Mouse (Mus musculus) kidney, embryonic 14.5 days (tissue): Measurements from ENCODE around the gene Dnal1. TPM values are rescaled to one million over a fixed set of nuclear protein-coding genes. Genes with fewer than 3 reads are reported as not detected.
"Not testable (repeated sequence)": the region's sequence is repeated elsewhere in the genome, so short reads cannot be mapped to it uniquely, and the experiment has no call there.

Source experiments
- ATAC-seq: fragments of 200-750 bp; cut with Nextera tagmentation; 2 replicates; pipeline ENCODE4 v1.8.0; 2017; ENCODE audit warnings: moderate number of reproducible peaks, mild to moderate bottlenecking, moderate TSS enrichment, moderate library complexity; ENCODE audit not compliant: low FRiP score, low TSS enrichment
- H3K27ac ChIP-seq: fragments of 300-500 bp; sonication (generic); 2 replicates; pipeline ENCODE4 v1.5.1; 2014; ENCODE audit warnings: low read depth, mild to moderate bottlenecking, low read length, moderate library complexity, mixed read lengths
- H3K27me3 ChIP-seq: fragments of 300-500 bp; sonication (generic); 2 replicates; pipeline ENCODE4 v1.6.1; 2014; ENCODE audit warnings: mild to moderate bottlenecking, low read length; ENCODE audit not compliant: control insufficient read depth, insufficient read depth
- H3K36me3 ChIP-seq: fragments of 300-500 bp; sonication (generic); 2 replicates; pipeline ENCODE4 v1.6.1; 2014; ENCODE audit warnings: low read length, mixed read lengths; ENCODE audit not compliant: control insufficient read depth, insufficient read depth
- H3K4me1 ChIP-seq: fragments of 300-500 bp; sonication (generic); 2 replicates; pipeline ENCODE4 v1.6.1; 2014; ENCODE audit warnings: low read length, mixed read lengths; ENCODE audit not compliant: control insufficient read depth, insufficient read depth
- H3K4me2 ChIP-seq: fragments of 300-500 bp; sonication (generic); replicated peaks from 2 replicates; pipeline ENCODE4 v1.6.1; 2014; ENCODE audit warnings: low read depth, mild to moderate bottlenecking, low read length
- H3K4me3 ChIP-seq: fragments of 300-500 bp; sonication (generic); 2 replicates; pipeline ENCODE4 v1.5.1; 2014; ENCODE audit warnings: mild to moderate bottlenecking, low read length
- H3K9ac ChIP-seq: fragments of 300-500 bp; sonication (generic); 2 replicates; pipeline ENCODE4 v1.6.1; 2014; ENCODE audit warnings: low read depth, mild to moderate bottlenecking, low read length, moderate library complexity
- H3K9me3 ChIP-seq: fragments of 300-500 bp; sonication (generic); 2 replicates; pipeline ENCODE4 v1.6.1; 2016; ENCODE audit warnings: low read length; ENCODE audit not compliant: control insufficient read depth
- WGBS: fragments of 180-500 bp; shearing (Covaris S2); extraction: QIAGEN DNeasy Blood & Tissue Kit; methylation state at CpG from one replicate; pipeline ENCODE4 v1.1.7; 2014; 5-methylcytosine and 5-hydroxymethylcytosine counted together
- polyA plus RNA-seq: library from polyadenylated mRNA; unstranded; fragments of >200 nt; fragmentation: Nextera tagmentation; extraction: Ambion mirVana; gene quantifications from 2 replicates; pipeline ENCODE4 v1.2.1, GENCODE M21; 2014

Dnal1 gene
- polyA plus RNA-seq = 5.1 and 5.5 TPM in 2 replicates

DNA sequence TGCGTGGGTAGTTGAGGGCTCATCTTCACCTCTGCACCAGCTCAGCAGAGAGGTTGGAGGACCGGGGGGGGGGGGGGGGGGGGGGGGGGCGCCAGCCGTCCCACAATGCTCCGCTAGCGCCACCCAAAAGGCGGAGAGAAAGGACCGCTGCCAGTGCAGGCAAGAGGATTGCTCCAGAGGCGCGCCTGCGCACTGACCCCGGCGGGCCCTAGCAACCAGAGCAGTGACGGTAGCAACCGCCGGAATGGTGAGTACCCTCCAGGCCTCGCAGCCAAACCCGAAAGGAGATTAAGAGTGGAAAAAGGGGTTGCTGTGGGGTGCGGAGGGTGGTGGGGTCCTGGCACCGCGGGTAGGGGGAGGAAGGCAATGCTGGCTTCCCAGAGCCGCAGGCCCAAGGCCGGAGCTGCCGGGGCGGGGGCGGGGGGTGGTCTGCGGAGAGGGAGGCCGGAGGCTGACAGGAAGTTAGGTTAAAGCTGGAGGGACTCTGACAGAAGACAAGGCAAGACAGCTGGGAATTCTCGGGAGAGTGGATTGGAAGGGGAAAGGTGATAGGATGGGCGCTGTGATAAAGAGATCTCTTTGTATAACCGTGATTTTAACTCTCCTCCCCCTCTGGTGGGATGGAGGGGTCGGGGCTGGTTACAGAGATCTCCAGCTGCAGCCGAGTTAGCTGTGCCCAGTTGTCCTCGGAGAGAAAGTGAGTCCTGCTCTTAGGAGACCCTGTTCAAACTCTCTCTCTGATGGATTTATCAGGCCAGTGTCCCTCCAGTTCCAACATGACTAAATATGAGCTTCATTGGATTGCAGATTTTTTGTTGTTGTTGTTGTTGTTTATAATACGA lies at the start of gene Dnal1:
Gene Dnal1, plus strand, starts transcription at position 214 of the 842 bp plus-strand sequence.
- peak within 1 kb of the TSS; percentile 72 for H3K4me3 ChIP-seq
- peak within 1 kb of the TSS; percentile 12; the same call in 1 of the 2 replicates for H3K27ac ChIP-seq
- ATAC-seq = peak; percentile 97

DNA sequence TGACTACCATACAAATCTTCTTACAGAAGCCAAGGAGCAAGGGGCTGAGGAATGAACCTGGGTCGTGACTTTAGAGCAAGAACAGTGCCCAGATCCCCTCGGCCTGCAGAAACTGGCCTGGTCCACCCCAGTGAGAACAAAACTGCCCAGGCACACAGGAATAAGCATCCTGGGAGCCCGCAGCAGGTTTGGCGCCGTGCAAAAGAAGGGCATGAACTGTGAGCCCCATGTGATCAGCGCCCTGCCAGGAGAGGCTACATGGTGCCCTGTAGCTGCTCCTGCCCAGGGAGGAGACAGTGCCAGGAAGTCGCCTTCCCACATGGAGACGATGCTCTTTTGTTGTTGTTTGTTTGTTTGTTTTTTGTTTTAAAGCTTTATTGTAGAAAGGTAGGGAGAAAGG lies 49.5 kb upstream of the Dnal1 start:
- Histone ChIP-seq H3K9ac (no peak overlapping the region), H3K27me3 (peaks cover 9% of the 10 kb centered on the region; the same call in 1 of the 2 replicates), H3K9me3 (no peaks in the 10 kb centered on the region), H3K27ac (no peak overlapping the region), H3K4me3 (no peak overlapping the region), H3K4me2 (no peak overlapping the region), H3K4me1 (no peaks in the 10 kb centered on the region), H3K36me3 (no peaks in the 10 kb centered on the region)
- no peak for ATAC-seq
- WGBS = 78% methylated on average over 8 of the region's 8 CpGs

More for the DNA sequence above, at the start of gene Dnal1:
- Histone ChIP-seq H3K27me3 (no peaks in the 10 kb centered on the region), H3K4me2 (peak within 1 kb of the TSS; percentile 61), H3K36me3 (no peaks in the 10 kb centered on the region), H3K9ac (peak within 1 kb of the TSS; percentile 66), H3K4me1 (peaks cover 8% of the 10 kb centered on the region; the same call in 1 of the 2 replicates), H3K9me3 (no peaks in the 10 kb centered on the region)
- 3% methylated on average over 30 of the region's 35 CpGs for WGBS

DNA sequence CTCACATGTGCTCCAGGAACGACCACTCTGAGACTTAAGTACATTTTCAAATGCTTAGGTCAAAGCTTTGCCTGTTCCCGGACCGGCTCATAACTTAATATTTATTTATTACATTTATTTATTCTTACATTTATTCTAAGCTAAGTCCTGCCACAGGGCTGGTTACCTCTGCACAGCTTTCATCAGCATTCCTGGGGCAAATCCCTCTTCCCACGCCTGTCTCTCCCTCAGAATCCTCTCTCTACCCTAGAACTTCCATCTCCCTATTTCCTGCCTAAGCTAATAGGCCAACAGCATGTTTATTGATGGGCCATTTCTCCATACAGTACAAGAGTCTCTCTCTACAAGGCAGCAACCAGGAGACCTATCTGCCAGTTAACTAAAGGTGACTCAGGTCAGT lies 46.4 kb upstream of the Dnal1 start:
- no peak overlapping the region for H3K9ac ChIP-seq
- H3K9me3 ChIP-seq = no peaks in the 10 kb centered on the region
- H3K4me1 ChIP-seq = no peaks in the 10 kb centered on the region
- ATAC-seq = no peak
- 85% methylated on average over 4 of the region's 4 CpGs for WGBS
- peaks cover 9% of the 10 kb centered on the region; the same call in 1 of the 2 replicates for H3K27me3 ChIP-seq
- H3K4me2 ChIP-seq = no peak overlapping the region
- no peak overlapping the region for H3K27ac ChIP-seq
- no peak overlapping the region for H3K4me3 ChIP-seq
- H3K36me3 ChIP-seq = no peaks in the 10 kb centered on the region

DNA sequence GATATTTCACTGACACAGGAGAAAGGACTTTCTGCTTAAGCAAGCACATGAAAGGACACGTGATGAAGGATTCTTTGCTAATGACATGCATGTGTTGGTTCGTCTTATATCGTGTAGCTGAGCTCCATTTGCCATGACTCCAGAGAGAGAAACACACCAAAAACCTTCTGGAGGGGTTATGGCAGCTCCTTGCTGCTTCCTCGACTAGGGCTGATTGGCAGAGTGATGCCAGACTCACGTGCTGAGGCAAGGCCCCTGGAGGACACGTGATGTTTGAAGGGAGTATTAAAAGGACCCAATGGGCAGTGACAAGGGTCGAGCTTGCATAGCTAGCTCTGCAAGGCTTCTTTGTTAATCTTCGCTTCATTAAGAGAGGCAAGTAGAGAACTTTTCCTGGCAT lies 45.9 kb upstream of the Dnal1 start:
- Histone ChIP-seq H3K9ac (no peak overlapping the region), H3K9me3 (no peaks in the 10 kb centered on the region), H3K4me2 (no peak overlapping the region), H3K27ac (no peak overlapping the region), H3K27me3 (peaks cover 9% of the 10 kb centered on the region; the same call in 1 of the 2 replicates), H3K4me3 (no peak overlapping the region), H3K4me1 (no peaks in the 10 kb centered on the region), H3K36me3 (no peaks in the 10 kb centered on the region)
- no peak for ATAC-seq
- 66% methylated on average over 8 of the region's 8 CpGs for WGBS

DNA sequence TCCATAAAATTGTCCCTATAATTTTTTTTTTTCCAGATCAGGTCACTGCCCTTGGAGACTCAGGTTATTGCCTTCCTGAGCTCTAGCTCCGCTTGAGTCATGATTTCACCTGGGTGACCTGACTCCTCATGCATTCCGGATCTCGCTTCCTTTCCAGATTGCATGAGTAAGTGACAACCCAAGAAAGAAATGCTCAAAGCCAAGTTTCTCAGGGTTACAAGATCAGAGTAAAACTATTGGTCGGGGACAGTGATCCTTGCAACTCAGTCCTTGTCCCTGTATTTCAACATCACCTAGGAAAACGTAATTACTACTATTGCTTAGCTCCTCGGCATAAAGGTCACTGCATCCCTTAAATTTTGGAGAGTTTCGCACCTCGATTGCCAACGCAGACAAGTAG lies 45.2 kb upstream of the Dnal1 start, which contains the start of gene Acot5:
Gene Acot5, plus strand, starts transcription at position 340 of the 400 bp plus-strand sequence.
- peak within 1 kb of the TSS; percentile 35 for H3K4me3 ChIP-seq
- no peak within 1 kb of the TSS for H3K27ac ChIP-seq
- H3K4me2 ChIP-seq = peak within 1 kb of the TSS; percentile 62
- H3K9ac ChIP-seq = peak within 1 kb of the TSS; percentile 51; the same call in 1 of the 2 replicates
- ATAC-seq = no peak
- no peaks in the 10 kb centered on the region for H3K4me1 ChIP-seq
- 32% methylated on average over 9 of the region's 9 CpGs for WGBS
- no peaks in the 10 kb centered on the region for H3K9me3 ChIP-seq
- no peaks in the 10 kb centered on the region for H3K36me3 ChIP-seq
- peaks cover 9% of the 10 kb centered on the region; the same call in 1 of the 2 replicates for H3K27me3 ChIP-seq

DNA sequence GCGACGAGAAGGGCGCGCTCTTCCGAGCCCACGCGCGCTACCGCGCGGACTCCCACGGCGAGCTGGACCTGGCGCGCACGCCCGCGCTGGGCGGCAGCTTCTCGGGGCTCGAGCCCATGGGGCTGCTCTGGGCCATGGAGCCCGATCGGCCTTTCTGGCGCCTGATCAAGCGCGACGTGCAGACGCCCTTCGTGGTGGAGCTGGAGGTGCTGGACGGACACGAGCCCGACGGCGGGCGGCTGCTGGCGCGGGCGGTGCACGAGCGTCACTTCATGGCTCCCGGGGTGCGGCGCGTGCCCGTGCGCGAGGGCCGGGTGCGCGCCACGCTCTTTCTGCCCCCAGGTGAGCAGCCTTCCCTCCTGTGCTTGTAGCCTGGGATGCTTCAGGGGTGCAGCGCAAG lies 44.6 kb upstream of the Dnal1 start:
- H3K9me3 ChIP-seq, H3K4me1 ChIP-seq, H3K36me3 ChIP-seq, H3K27me3 ChIP-seq, ATAC-seq, H3K27ac ChIP-seq: not testable (repeated sequence)
- peak overlapping the region; percentile 51; the same call in 1 of the 2 replicates for H3K9ac ChIP-seq
- H3K4me2 ChIP-seq = peak overlapping the region; percentile 62
- 1% methylated on average over 28 of the region's 52 CpGs for WGBS
- H3K4me3 ChIP-seq = peak overlapping the region; percentile 35

DNA sequence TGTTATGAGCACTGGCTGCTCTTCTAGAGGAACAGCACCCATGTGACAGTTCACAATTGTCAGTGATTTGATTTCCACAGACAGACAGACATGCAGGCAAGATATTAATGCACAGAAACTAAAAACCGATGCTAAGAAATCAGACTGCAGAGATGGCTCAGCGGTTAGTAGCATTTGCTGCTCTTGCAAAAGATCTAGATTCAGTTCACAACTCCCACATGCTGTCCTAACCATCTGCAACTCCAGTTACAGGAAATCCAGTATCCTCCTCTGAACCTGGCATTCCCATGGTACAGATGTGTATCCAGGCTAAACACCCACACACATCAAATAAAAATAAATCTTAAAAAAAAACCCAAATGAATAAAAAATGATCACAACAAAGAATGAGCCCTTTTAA lies 42.5 kb upstream of the Dnal1 start:
- H3K4me2 ChIP-seq = no peak overlapping the region
- ATAC-seq = no peak
- H3K9ac ChIP-seq = no peak overlapping the region
- H3K4me1 ChIP-seq = no peaks in the 10 kb centered on the region
- no peaks in the 10 kb centered on the region for H3K36me3 ChIP-seq
- H3K9me3 ChIP-seq = no peaks in the 10 kb centered on the region
- H3K4me3 ChIP-seq = no peak overlapping the region
- no peak overlapping the region for H3K27ac ChIP-seq
- 76% methylated on average over 2 of the region's 2 CpGs for WGBS
- H3K27me3 ChIP-seq = peaks cover 9% of the 10 kb centered on the region; the same call in 1 of the 2 replicates

DNA sequence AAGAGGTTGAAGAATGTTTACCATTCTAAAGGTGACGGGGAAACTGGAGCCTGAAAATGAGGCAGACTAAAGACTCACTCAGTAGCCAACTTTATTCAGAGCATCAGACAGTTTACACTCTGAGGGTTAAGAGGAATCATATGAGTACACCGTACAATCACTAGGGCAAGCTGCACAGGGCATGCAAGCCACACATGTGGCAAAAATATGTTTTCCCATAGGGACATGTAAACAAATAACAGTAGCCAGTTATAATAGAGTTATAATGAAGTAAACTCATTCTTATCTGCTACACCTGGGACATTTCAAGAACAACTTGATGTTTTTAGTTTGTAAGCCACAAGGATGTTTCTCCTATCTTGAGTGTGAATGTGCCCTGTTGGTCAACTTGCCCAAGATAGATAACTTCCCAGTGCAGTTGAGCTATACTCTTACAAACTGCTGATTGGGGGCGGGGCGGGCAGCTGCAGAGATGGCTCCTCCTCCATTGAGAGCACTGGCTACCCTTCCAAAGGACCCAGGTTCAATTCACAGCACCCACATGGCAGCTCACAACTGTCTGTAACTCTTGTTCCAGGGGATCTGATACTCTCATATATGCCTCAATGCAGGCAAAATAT lies 36.7 kb upstream of the Dnal1 start:
- Histone ChIP-seq H3K27ac (no peak overlapping the region), H3K4me1 (no peaks in the 10 kb centered on the region), H3K4me2 (no peak overlapping the region), H3K9ac (no peak overlapping the region), H3K4me3 (no peak overlapping the region), H3K9me3 (no peaks in the 10 kb centered on the region), H3K36me3 (no peaks in the 10 kb centered on the region), H3K27me3 (no peaks in the 10 kb centered on the region)
- ATAC-seq = no peak
- 87% methylated on average over 4 of the region's 4 CpGs for whole genome bisulfite sequencing

DNA sequence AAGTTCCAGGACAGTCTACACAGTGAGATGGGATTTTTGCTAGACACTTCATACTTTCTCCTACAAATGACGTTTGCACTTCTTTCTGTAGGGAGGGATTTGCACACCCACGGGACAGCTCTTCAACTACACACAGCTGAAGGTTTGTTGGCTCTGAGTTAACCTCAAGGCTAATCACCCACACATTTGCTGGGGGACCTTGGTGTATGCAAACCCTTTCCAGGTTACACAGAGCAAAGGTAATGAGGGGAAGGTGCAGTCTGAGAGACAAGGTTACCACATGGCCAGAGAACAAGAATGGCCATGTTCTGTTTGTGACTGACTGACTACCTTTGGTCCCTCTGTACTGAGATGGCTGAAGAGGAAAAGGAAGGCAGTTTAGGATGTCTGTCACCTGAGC lies 30.3 kb upstream of the Dnal1 start:
- Histone ChIP-seq H3K4me3 (no peak overlapping the region), H3K27ac (no peak overlapping the region), H3K27me3 (no peaks in the 10 kb centered on the region), H3K4me2 (no peak overlapping the region), H3K9ac (no peak overlapping the region), H3K9me3 (peaks cover 2% of the 10 kb centered on the region; the same call in 1 of the 2 replicates), H3K36me3 (no peaks in the 10 kb centered on the region), H3K4me1 (no peaks in the 10 kb centered on the region)
- 86% methylated on average over 2 of the region's 2 CpGs for WGBS
- ATAC-seq = no peak
